Comparison of ENCODE assay signal across 8 mouse cellular contexts in genomic region chr13:74806934-74807333, GRCm38 (mm10). TPM values are rescaled to one million over a fixed set of nuclear protein-coding genes. Genes with fewer than 3 reads are reported as not detected.
DNase-seq lines count a peak whose midpoint lies in the region; ATAC-seq and TF ChIP-seq lines count a peak whose summit lies in the region.

No protein-coding gene starts in this region.

- H3K9ac ChIP-seq in neural tube, embryonic 11.5 days (ENCODE audit: low read length): no peak overlapping the region
- H3K9ac ChIP-seq in limb, embryonic 11.5 days (ENCODE audit: low read length): no peak overlapping the region
- no peak overlapping the region for H3K9ac ChIP-seq in stomach, embryonic 15.5 days

- H3K27me3 ChIP-seq in neural tube, embryonic 11.5 days (ENCODE audit: control insufficient read depth, insufficient read depth, low read length): no peaks in the 10 kb centered on the region
- H3K27me3 ChIP-seq in limb, embryonic 11.5 days (ENCODE audit: control insufficient read depth, insufficient read depth, low read length): no peaks in the 10 kb centered on the region
- H3K27me3 ChIP-seq in stomach, embryonic 15.5 days (replicated peaks): no peaks in the 10 kb centered on the region

- 58% methylated on average over 5 of the region's 5 CpGs for WGBS in neural tube, embryonic 11.5 days
- WGBS in limb, embryonic 11.5 days: 48% methylated on average over 5 of the region's 5 CpGs
- 45% methylated on average over 5 of the region's 5 CpGs for WGBS in stomach, embryonic 15.5 days

- TF ChIP-seq CTCF in gastrocnemius, adult 2 months (IDR thresholded peaks at IDR 0.05): no peak

- DNase-seq in gastrocnemius, adult 2 months: no peak
- DNase-seq in gastrocnemius, postnatal 36 days: no peak
- DNase-seq in neural tube, embryonic 11.5 days (ENCODE audit: low spot score): no peak
- no peak for DNase-seq in neural tube, embryonic 10.5 days (ENCODE audit: extremely low spot score, low spot score)
- no peak for DNase-seq in limb, embryonic 11.5 days (ENCODE audit: low spot score)
- DNase-seq in urinary bladder, postnatal 25 days (ENCODE audit: low spot score): no peak
- no peak for DNase-seq in testis, postnatal 14 days (ENCODE audit: low spot score)

- peak overlapping the region; percentile 96 for H3K27ac ChIP-seq in gastrocnemius, adult 2 months
- no peak overlapping the region for H3K27ac ChIP-seq in neural tube, embryonic 11.5 days (ENCODE audit: low read depth, low read length)
- no peak overlapping the region for H3K27ac ChIP-seq in limb, embryonic 11.5 days (replicated peaks; ENCODE audit: low read depth, low read length)
- H3K27ac ChIP-seq in stomach, embryonic 15.5 days: no peak overlapping the region

- ATAC-seq in neural tube, embryonic 11.5 days (ENCODE audit: insufficient read depth, low FRiP score, low TSS enrichment): no peak
- no peak for ATAC-seq in limb, embryonic 11.5 days (ENCODE audit: insufficient number of reproducible peaks, low FRiP score, low TSS enrichment, low read depth)
- ATAC-seq in stomach, embryonic 15.5 days (ENCODE audit: insufficient read depth, low FRiP score, low read depth): no peak

- H3K4me2 ChIP-seq in neural tube, embryonic 11.5 days (ENCODE audit: low read depth): peak overlapping the region; percentile 91; the same call in 1 of the 2 replicates
- peak overlapping the region; percentile 89; the same call in 1 of the 2 replicates for H3K4me2 ChIP-seq in limb, embryonic 11.5 days (ENCODE audit: low read depth, severe bottlenecking)
- H3K4me2 ChIP-seq in stomach, embryonic 15.5 days: peak overlapping the region; percentile 92

- no peaks in the 10 kb centered on the region for H3K9me3 ChIP-seq in neural tube, embryonic 11.5 days (ENCODE audit: control insufficient read depth, low read length)
- no peaks in the 10 kb centered on the region for H3K9me3 ChIP-seq in limb, embryonic 11.5 days (ENCODE audit: control insufficient read depth, low read length)
- H3K9me3 ChIP-seq in stomach, embryonic 15.5 days: no peaks in the 10 kb centered on the region

- intact Hi-C loops in gastrocnemius, adult 2 months (cut with DNase I): loop anchor here (5.0 kb wide), 2 partner anchors 35 to 170 kb away; partner anchors contain the start of gene Erap1
- intact Hi-C loops in gastrocnemius, postnatal 36 days (cut with DNase I): loop anchor here (5.0 kb wide), 1 partner anchor 170 kb away; the partner anchor contains the start of gene Erap1

- H3K4me1 ChIP-seq in neural tube, embryonic 11.5 days (ENCODE audit: control insufficient read depth, insufficient read depth, low read length): no peaks in the 10 kb centered on the region; the same call in 1 of the 2 replicates
- H3K4me1 ChIP-seq in limb, embryonic 11.5 days (ENCODE audit: control insufficient read depth, insufficient read depth, low read length): no peaks in the 10 kb centered on the region
- no peaks in the 10 kb centered on the region for H3K4me1 ChIP-seq in stomach, embryonic 15.5 days

- H3K36me3 ChIP-seq in neural tube, embryonic 11.5 days (ENCODE audit: control insufficient read depth, insufficient read depth, low read length): no peaks in the 10 kb centered on the region
- no peaks in the 10 kb centered on the region for H3K36me3 ChIP-seq in limb, embryonic 11.5 days (ENCODE audit: control insufficient read depth, insufficient read depth, low read length)
- no peaks in the 10 kb centered on the region for H3K36me3 ChIP-seq in stomach, embryonic 15.5 days

- peak overlapping the region; percentile 82 for H3K4me3 ChIP-seq in gastrocnemius, adult 2 months
- H3K4me3 ChIP-seq in neural tube, embryonic 11.5 days (ENCODE audit: low read depth, low read length): no peak overlapping the region
- no peak overlapping the region for H3K4me3 ChIP-seq in limb, embryonic 11.5 days (ENCODE audit: low read depth, low read length)
- peak overlapping the region; percentile 70 for H3K4me3 ChIP-seq in stomach, embryonic 15.5 days (replicated peaks)

RNA-seq across cellular contexts. Expression of gene Cast, which starts 1.7 kb away (rescaled TPM):
- 10 to 100 TPM; 97.9 to 99.9 TPM for total RNA-seq in gastrocnemius, adult 2 months (2021)
- total RNA-seq in gastrocnemius, postnatal 36 days (2021): 10 to 100 TPM; 85.2 to 87.1 TPM
- polyA plus RNA-seq in neural tube, embryonic 11.5 days (2014; fragmentation: Nextera tagmentation; extraction: Ambion mirVana): 19.2 and 19.6 TPM in 2 replicates
- polyA plus RNA-seq in limb, embryonic 11.5 days (2014; fragmentation: Nextera tagmentation; extraction: Ambion mirVana): 20.3 and 23.4 TPM in 2 replicates
- polyA plus RNA-seq in stomach, embryonic 15.5 days (2015; fragmentation: Nextera tagmentation; extraction: Ambion mirVana): 39.0 and 45.4 TPM in 2 replicates

Comparison
In these comparisons a context has a peak if more than half of its experiments do, and no peak if none do; other contexts are left out.
1. H3K4me3 ChIP-seq: peak in gastrocnemius, adult 2 months (single experiment) and stomach, embryonic 15.5 days (single experiment); none in neural tube, embryonic 11.5 days (single experiment) and limb, embryonic 11.5 days (single experiment).
2. Peak in every context shown above with its lines, with median percentiles within 50 percentile points of each other: H3K4me2 ChIP-seq.